In genomic region chr2:6074891-6075529, GRCm38 (mm10) we compare ENCODE assay signal across 8 mouse cellular contexts. TPM values are rescaled to one million over a fixed set of nuclear protein-coding genes. Genes with fewer than 3 reads are reported as not detected.
A peak's percentile ranks its signal among the peaks of the same experiment; 100 is the strongest.
DNase-seq lines count a peak whose midpoint lies in the region; ATAC-seq and TF ChIP-seq lines count a peak whose summit lies in the region.

No protein-coding gene starts in this region.

- peak; percentile 18 to 26 for DNase-seq in cerebellum, postnatal 10 days
- peak; percentile 87 for DNase-seq in adrenal gland, postnatal 14 days
- DNase-seq in heart, postnatal 4 days = peak; percentile 71
- DNase-seq in lung, embryonic 14.5 days = peak; percentile 75
- DNase-seq in T-cell, adult 2 months (ENCODE audit: low spot score) = no peak
- no peak for DNase-seq in layer of hippocampus, postnatal 14 days (ENCODE audit: low spot score in 2 of 2)
- no peak for DNase-seq in cerebellum, adult 8-10 months

- H3K9ac ChIP-seq in lung, embryonic 14.5 days = no peak overlapping the region

- H3K4me3 ChIP-seq in lung, embryonic 14.5 days (ENCODE audit: low read depth, low read length) = no peak overlapping the region

- no peak for TF ChIP-seq CTCF in lung, embryonic 14.5 days (IDR thresholded peaks at IDR 0.05; ENCODE audit: low read depth)

- H3K27me3 ChIP-seq in lung, embryonic 14.5 days (ENCODE audit: insufficient read depth, low read length) = no peaks in the 10 kb centered on the region

- H3K9me3 ChIP-seq in lung, embryonic 14.5 days (ENCODE audit: low read depth, low read length) = no peaks in the 10 kb centered on the region

- H3K27ac ChIP-seq in lung, embryonic 14.5 days (ENCODE audit: low read depth) = peak overlapping the region; percentile 42; the same call in 1 of the 2 replicates

- WGBS in lung, embryonic 14.5 days = 42% methylated on average over 10 of the region's 10 CpGs

- no peak for ATAC-seq in cerebellum, adult (ENCODE audit: insufficient number of reproducible peaks, low FRiP score, low TSS enrichment)
- peak; percentile 44; the same call in 1 of the 2 replicates for ATAC-seq in lung, embryonic 14.5 days (ENCODE audit: insufficient read depth)

- peaks cover 21% of the 10 kb centered on the region for H3K4me1 ChIP-seq in lung, embryonic 14.5 days (ENCODE audit: insufficient read depth)

- H3K4me2 ChIP-seq in lung, embryonic 14.5 days = no peak overlapping the region

- no peaks in the 10 kb centered on the region for H3K36me3 ChIP-seq in lung, embryonic 14.5 days (ENCODE audit: insufficient read depth)

RNA-seq across cellular contexts. Expression of gene Proser2, which starts 55.0 kb away (rescaled TPM):
- total RNA-seq in adrenal gland, postnatal 14 days (2021) = 11.2 and 11.8 TPM in 2 replicates
- 10 to 100 TPM; 13.3 to 15.6 TPM for total RNA-seq in heart, postnatal 4 days (2021)
- polyA plus RNA-seq in lung, embryonic 14.5 days (2014; fragmentation: Nextera tagmentation; extraction: Ambion mirVana) = 4.9 and 5.9 TPM in 2 replicates
- total RNA-seq in layer of hippocampus, postnatal 14 days (2021) = 1 to 10 TPM; 3.8 TPM

Comparison
In these comparisons a context has a peak if more than half of its experiments do, and no peak if none do; other contexts are left out.
1. DNase-seq: peak in cerebellum, postnatal 10 days (2 of 2), adrenal gland, postnatal 14 days (single experiment), heart, postnatal 4 days (single experiment) and lung, embryonic 14.5 days (single experiment); none in T-cell, adult 2 months (single experiment), layer of hippocampus, postnatal 14 days (0 of 2) and cerebellum, adult 8-10 months (single experiment).